Mouse (Mus musculus) midbrain, embryonic 14.5 days (tissue): ENCODE data around the gene Gm20594. TPM values are rescaled to one million over a fixed set of nuclear protein-coding genes. Genes with fewer than 3 reads are reported as not detected.

ENCODE experiments used
- ATAC-seq: fragments of 200-750 bp; cut with Nextera tagmentation; 2 replicates; pipeline ENCODE4 v1.8.0; 2017; ENCODE audit warnings: moderate number of reproducible peaks, moderate library complexity; ENCODE audit not compliant: low FRiP score, low TSS enrichment
- DNase-seq: peaks from one replicate; pipeline ENCODE4 v3.0.0-alpha.2; 2015
- H3K27ac ChIP-seq: fragments of 300-500 bp; sonication (generic); replicated peaks from 2 replicates; pipeline ENCODE4 v1.5.1; 2014; ENCODE audit warnings: mild to moderate bottlenecking, low read depth, low read length, moderate library complexity
- H3K27me3 ChIP-seq: fragments of 300-500 bp; sonication (generic); 2 replicates; pipeline ENCODE4 v1.6.1; 2014; ENCODE audit warnings: low read length, control low read depth, mixed read lengths; ENCODE audit not compliant: control insufficient read depth, insufficient read depth
- H3K36me3 ChIP-seq: fragments of 300-500 bp; sonication (generic); 2 replicates; pipeline ENCODE4 v1.6.1; 2014; ENCODE audit warnings: low read length, control low read depth; ENCODE audit not compliant: control insufficient read depth, insufficient read depth
- H3K4me1 ChIP-seq: fragments of 300-500 bp; sonication (generic); 2 replicates; pipeline ENCODE4 v1.6.1; 2014; ENCODE audit warnings: mild to moderate bottlenecking, antibody characterized with exemption, low read length, control low read depth; ENCODE audit not compliant: control insufficient read depth, insufficient read depth
- H3K4me2 ChIP-seq: fragments of 300-500 bp; sonication (generic); 2 replicates; pipeline ENCODE4 v1.6.1; 2014; ENCODE audit warnings: mild to moderate bottlenecking, low read length, moderate library complexity
- H3K4me3 ChIP-seq: fragments of 300-500 bp; sonication (generic); replicated peaks from 2 replicates; pipeline ENCODE4 v1.5.1; 2014; ENCODE audit warnings: low read depth, low read length
- H3K9ac ChIP-seq: fragments of 300-500 bp; sonication (generic); replicated peaks from 2 replicates; pipeline ENCODE4 v1.6.1; 2014; ENCODE audit warnings: mild to moderate bottlenecking, low read length, moderate library complexity
- H3K9me3 ChIP-seq: fragments of 300-500 bp; sonication (generic); 2 replicates; pipeline ENCODE4 v1.6.1; 2016; ENCODE audit warnings: low read length, control low read depth, mixed read lengths; ENCODE audit not compliant: control insufficient read depth
- WGBS: fragments of 180-500 bp; shearing (Covaris S2); extraction: QIAGEN DNeasy Blood & Tissue Kit; methylation state at CpG from one replicate; pipeline ENCODE4 v1.1.7; 2014; 5-methylcytosine and 5-hydroxymethylcytosine counted together
- polyA plus RNA-seq: library from polyadenylated mRNA; unstranded; fragments of >200 nt; fragmentation: Nextera tagmentation; extraction: Ambion mirVana; gene quantifications from 2 replicates; pipeline ENCODE4 v1.2.1, GENCODE M21; 2014

The Gm20594 gene
- not detected in 2 replicates for polyA plus RNA-seq

- ATAC-seq: no peak
- no peaks in the 10 kb centered on the region for H3K27me3 ChIP-seq
- no peaks in the 10 kb centered on the region for H3K36me3 ChIP-seq
- H3K4me1 ChIP-seq: no peaks in the 10 kb centered on the region
- no peak within 1 kb of the TSS for H3K9ac ChIP-seq
- H3K9me3 ChIP-seq: no peaks in the 10 kb centered on the region
- H3K27ac ChIP-seq: no peak within 1 kb of the TSS
- 79% methylated on average over 1 of the region's 1 CpGs for WGBS
- no peak within 1 kb of the TSS for H3K4me2 ChIP-seq
- no peak for DNase-seq
- H3K4me3 ChIP-seq: no peak within 1 kb of the TSS
Observed at GRCm38 (mm10) chr6:79817616-79818015, at the start of gene Gm20594. Gm20594 (plus strand) TSS chr6:79817916.

DNA sequence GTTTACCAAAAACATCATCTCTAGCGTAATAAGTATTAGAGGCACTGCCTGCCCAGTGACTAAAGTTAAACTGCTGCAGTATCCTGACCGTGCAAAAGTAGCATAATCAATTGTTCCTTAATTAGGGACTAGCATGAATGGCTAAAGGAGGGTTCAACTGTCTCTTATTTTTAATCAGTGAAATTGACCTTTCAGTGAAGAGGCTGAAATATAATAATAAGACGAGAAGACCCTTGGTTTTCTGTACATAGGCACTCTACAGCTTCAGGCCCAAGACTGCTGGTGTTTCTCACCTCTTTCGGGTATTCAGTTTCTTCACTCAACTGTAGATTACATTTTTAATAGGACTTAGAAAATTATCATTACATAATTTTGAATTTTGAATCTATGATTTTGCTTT is 398 bp downstream of the Gm20594 start:
- no peak for DNase-seq
- ATAC-seq: peak; percentile 81; the same call in 1 of the 2 replicates
- 93% methylated on average over 4 of the region's 4 CpGs for whole genome bisulfite sequencing
- no peak overlapping the region for H3K9ac ChIP-seq
- H3K27me3 ChIP-seq: no peaks in the 10 kb centered on the region
- no peaks in the 10 kb centered on the region for H3K4me1 ChIP-seq
- H3K36me3 ChIP-seq: no peaks in the 10 kb centered on the region
- no peak overlapping the region for H3K4me3 ChIP-seq
- H3K4me2 ChIP-seq: no peak overlapping the region
- H3K9me3 ChIP-seq: no peaks in the 10 kb centered on the region
- no peak overlapping the region for H3K27ac ChIP-seq

DNA sequence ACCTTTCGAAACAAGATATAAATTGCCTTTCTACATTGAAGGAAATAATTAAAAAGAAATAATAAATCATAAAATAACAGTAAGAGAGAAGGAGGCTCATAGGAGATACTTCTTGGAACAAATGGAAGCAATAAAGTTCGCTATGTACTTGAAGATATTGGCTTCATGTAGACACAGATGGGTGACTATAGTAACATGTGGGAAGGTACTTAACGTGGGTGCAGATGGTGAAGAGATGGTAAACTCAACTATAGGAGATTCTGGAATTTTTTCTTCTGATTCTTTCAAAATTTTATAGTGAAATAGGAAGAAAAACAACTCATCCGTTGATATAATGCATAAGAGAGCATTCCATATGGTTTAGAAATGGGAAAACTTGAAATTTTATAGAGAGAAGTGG is 16.1 kb downstream of the Gm20594 start:
- ATAC-seq: no peak
- H3K4me2 ChIP-seq: no peak overlapping the region
- H3K27me3 ChIP-seq: no peaks in the 10 kb centered on the region
- no peaks in the 10 kb centered on the region for H3K36me3 ChIP-seq
- H3K27ac ChIP-seq: no peak overlapping the region
- WGBS: 90% methylated on average over 4 of the region's 4 CpGs
- H3K4me1 ChIP-seq: no peaks in the 10 kb centered on the region
- H3K9ac ChIP-seq: no peak overlapping the region
- no peak overlapping the region for H3K4me3 ChIP-seq
- H3K9me3 ChIP-seq: peaks cover 4% of the 10 kb centered on the region; the same call in 1 of the 2 replicates
- no peak for DNase-seq

GRCm38 (mm10) chr6:79846829-79847228 is 29.1 kb downstream of the Gm20594 start:
- no peaks in the 10 kb centered on the region for H3K27me3 ChIP-seq
- H3K4me1 ChIP-seq: no peaks in the 10 kb centered on the region
- H3K9ac ChIP-seq: no peak overlapping the region
- H3K36me3 ChIP-seq: no peaks in the 10 kb centered on the region
- no peaks in the 10 kb centered on the region for H3K9me3 ChIP-seq
- WGBS: 98% methylated on average over 1 of the region's 1 CpGs
- no peak overlapping the region for H3K27ac ChIP-seq
- H3K4me2 ChIP-seq: no peak overlapping the region
- no peak for ATAC-seq
- no peak overlapping the region for H3K4me3 ChIP-seq
- DNase-seq: no peak

Other genes starting within 250 kb of the Gm20594 start
- gene Lrrtm4, start 201.0 kb downstream of the Gm20594 start, polyA plus RNA-seq: 16.5 and 17.5 TPM in 2 replicates